Mouse (Mus musculus): ENCODE measurements around the gene Lce1d. TPM values are rescaled to one million over a fixed set of nuclear protein-coding genes. Genes with fewer than 3 reads are reported as not detected.

The Lce1d gene
- polyA plus RNA-seq (2012; rRNA removed) (not detected in 2 replicates), polyA plus RNA-seq (2014; fragmentation: Nextera tagmentation; extraction: Ambion mirVana) (not detected in 2 replicates)

- Histone ChIP-seq H3K9ac (replicated peaks) (no peak within 1 kb of the TSS), H3K4me3 (ENCODE audit: insufficient read depth in 1 of 2, low read depth in 2 of 2, low read length in 2 of 2) (no peak within 1 kb of the TSS), H3K27me3 (ENCODE audit: control insufficient read depth, insufficient read depth, low read length) (no peaks in the 10 kb centered on the region), H3K4me1 (replicated peaks; ENCODE audit: control insufficient read depth in 2 of 2, insufficient read depth in 2 of 2, low read length in 1 of 2) (no peaks in the 10 kb centered on the region), H3K4me2 (ENCODE audit: low read depth) (no peak within 1 kb of the TSS), H3K27ac (no peak within 1 kb of the TSS), H3K9me3 (ENCODE audit: control insufficient read depth, low read length) (no peaks in the 10 kb centered on the region), H3K36me3 (replicated peaks; ENCODE audit: control insufficient read depth, insufficient read depth, low read depth) (no peaks in the 10 kb centered on the region)
- no peak for ATAC-seq (ENCODE audit: insufficient read depth)
- WGBS (ENCODE audit: insufficient replicate concordance), result 38% methylated on average over 2 of the region's 2 CpGs
- no peak for DNase-seq (ENCODE audit: low read depth in 3 of 3, low spot score in 3 of 3)
- TF ChIP-seq EP300 (IDR thresholded peaks at IDR 0.05; ENCODE audit: low read depth) (no peak), CTCF (IDR thresholded peaks at IDR 0.05; ENCODE audit: low read depth) (no peak)
These were observed at the start of gene Lce1d for GRCm38 (mm10) chr3:92687110-92687509. Gene Lce1d (minus strand): TSS chr3:92687210.

DNA sequence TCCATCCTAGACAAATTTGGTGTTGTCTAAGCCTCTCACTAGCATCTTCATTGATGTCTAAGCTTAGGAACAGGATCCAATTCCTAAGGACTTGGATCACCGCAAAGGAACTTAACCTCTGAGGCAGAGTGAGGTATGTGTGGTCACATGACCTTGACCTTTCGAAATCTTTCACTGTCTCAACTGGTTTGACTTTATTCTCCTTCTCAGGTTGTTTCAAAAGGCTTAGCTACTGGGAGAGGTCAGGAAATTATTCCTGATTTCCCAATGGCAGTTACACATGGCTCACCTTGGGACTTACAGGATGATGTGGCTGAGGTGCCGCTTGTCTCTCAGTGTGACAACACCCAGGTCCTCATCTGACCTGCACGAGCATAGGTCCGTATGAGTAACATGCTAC is 35.6 kb upstream of the Lce1d start:
- H3K36me3 ChIP-seq (replicated peaks; ENCODE audit: control insufficient read depth, insufficient read depth, low read depth), result no peaks in the 10 kb centered on the region
- H3K9ac ChIP-seq (replicated peaks), result no peak overlapping the region
- no peak overlapping the region for H3K4me3 ChIP-seq (ENCODE audit: insufficient read depth in 1 of 2, low read depth in 2 of 2, low read length in 2 of 2)
- TF ChIP-seq CTCF (IDR thresholded peaks at IDR 0.05; ENCODE audit: low read depth), result no peak
- H3K27me3 ChIP-seq (ENCODE audit: control insufficient read depth, insufficient read depth, low read length), result no peaks in the 10 kb centered on the region
- 67% methylated on average over 5 of the region's 5 CpGs for WGBS (ENCODE audit: insufficient replicate concordance)
- DNase-seq (ENCODE audit: low read depth in 3 of 3, low spot score in 3 of 3), result no peak
- H3K4me1 ChIP-seq (replicated peaks; ENCODE audit: control insufficient read depth in 2 of 2, insufficient read depth in 2 of 2, low read length in 1 of 2), result no peaks in the 10 kb centered on the region
- H3K4me2 ChIP-seq (ENCODE audit: low read depth), result no peak overlapping the region
- no peaks in the 10 kb centered on the region for H3K9me3 ChIP-seq (ENCODE audit: control insufficient read depth, low read length)
- no peak overlapping the region for H3K27ac ChIP-seq
- ATAC-seq (ENCODE audit: insufficient read depth), result no peak

- DNase-seq (ENCODE audit: low read depth in 3 of 3, low spot score in 3 of 3) (no peak), ATAC-seq (ENCODE audit: insufficient read depth) (no peak)
- Histone ChIP-seq H3K9me3 (ENCODE audit: control insufficient read depth, low read length) (no peaks in the 10 kb centered on the region), H3K4me3 (ENCODE audit: insufficient read depth in 1 of 2, low read depth in 2 of 2, low read length in 2 of 2) (no peak within 1 kb of the TSS), H3K27me3 (ENCODE audit: control insufficient read depth, insufficient read depth, low read length) (no peaks in the 10 kb centered on the region), H3K36me3 (replicated peaks; ENCODE audit: control insufficient read depth, insufficient read depth, low read depth) (no peaks in the 10 kb centered on the region), H3K4me1 (replicated peaks; ENCODE audit: control insufficient read depth in 2 of 2, insufficient read depth in 2 of 2, low read length in 1 of 2) (no peaks in the 10 kb centered on the region), H3K4me2 (ENCODE audit: low read depth) (no peak within 1 kb of the TSS), H3K27ac (no peak within 1 kb of the TSS), H3K9ac (replicated peaks) (no peak within 1 kb of the TSS)
- TF ChIP-seq CTCF (IDR thresholded peaks at IDR 0.05; ENCODE audit: low read depth) (no peak), EP300 (IDR thresholded peaks at IDR 0.05; ENCODE audit: low read depth) (no peak)
- WGBS (ENCODE audit: insufficient replicate concordance), result 50% methylated on average over 3 of the region's 3 CpGs
These were observed 33.2 kb upstream of the Lce1d start, which contains the start of gene Lce1f for GRCm38 (mm10) chr3:92720250-92720649. Gene Lce1f (minus strand): TSS chr3:92720350.

- no peaks in the 10 kb centered on the region for H3K36me3 ChIP-seq (replicated peaks; ENCODE audit: control insufficient read depth, insufficient read depth, low read depth)
- no peaks in the 10 kb centered on the region for H3K4me1 ChIP-seq (replicated peaks; ENCODE audit: control insufficient read depth in 2 of 2, insufficient read depth in 2 of 2, low read length in 1 of 2)
- ATAC-seq (ENCODE audit: insufficient read depth), result no peak
- H3K4me2 ChIP-seq (ENCODE audit: low read depth), result no peak overlapping the region
- DNase-seq (ENCODE audit: low read depth in 3 of 3, low spot score in 3 of 3), result no peak
- no peaks in the 10 kb centered on the region for H3K27me3 ChIP-seq (ENCODE audit: control insufficient read depth, insufficient read depth, low read length)
- no peak overlapping the region for H3K4me3 ChIP-seq (ENCODE audit: insufficient read depth in 1 of 2, low read depth in 2 of 2, low read length in 2 of 2)
- no peak for TF ChIP-seq CTCF (IDR thresholded peaks at IDR 0.05; ENCODE audit: low read depth)
- no peak for TF ChIP-seq EP300 (IDR thresholded peaks at IDR 0.05; ENCODE audit: low read depth)
- H3K27ac ChIP-seq, result no peak overlapping the region
- no peak overlapping the region for H3K9ac ChIP-seq (replicated peaks)
- no peaks in the 10 kb centered on the region for H3K9me3 ChIP-seq (ENCODE audit: control insufficient read depth, low read length)
These were observed 28.1 kb upstream of the Lce1d start for GRCm38 (mm10) chr3:92715122-92715521.

DNA sequence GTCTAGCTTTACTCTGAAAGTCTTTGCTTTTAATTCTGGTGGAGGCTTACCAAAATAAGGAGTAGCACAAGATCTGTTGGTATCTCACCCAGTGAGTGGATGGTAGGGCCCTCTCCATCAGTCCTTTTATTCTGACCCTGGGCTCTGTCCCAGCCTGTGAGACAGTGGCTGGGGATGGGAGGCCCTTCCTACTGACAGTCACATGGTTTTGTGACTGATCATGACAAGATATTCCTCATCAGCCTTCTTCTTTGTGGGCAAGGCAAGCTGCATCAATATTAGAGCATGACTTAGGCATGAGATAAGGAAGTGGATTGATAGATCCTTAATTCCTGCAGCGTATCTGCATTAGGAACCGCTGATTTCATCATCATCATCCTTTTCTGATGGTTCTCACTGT is 22.0 kb upstream of the Lce1d start, which contains the start of gene Lce1e:
Lce1e (minus strand) TSS at position 101 of the 400 bp plus-strand sequence.
- TF ChIP-seq CTCF (IDR thresholded peaks at IDR 0.05; ENCODE audit: low read depth), result no peak
- no peak for TF ChIP-seq EP300 (IDR thresholded peaks at IDR 0.05; ENCODE audit: low read depth)
- Histone ChIP-seq H3K9me3 (ENCODE audit: control insufficient read depth, low read length) (no peaks in the 10 kb centered on the region), H3K27me3 (ENCODE audit: control insufficient read depth, insufficient read depth, low read length) (no peaks in the 10 kb centered on the region), H3K4me3 (ENCODE audit: insufficient read depth in 1 of 2, low read depth in 2 of 2, low read length in 2 of 2) (no peak within 1 kb of the TSS), H3K36me3 (replicated peaks; ENCODE audit: control insufficient read depth, insufficient read depth, low read depth) (no peaks in the 10 kb centered on the region), H3K4me2 (ENCODE audit: low read depth) (no peak within 1 kb of the TSS), H3K9ac (replicated peaks) (no peak within 1 kb of the TSS), H3K4me1 (replicated peaks; ENCODE audit: control insufficient read depth in 2 of 2, insufficient read depth in 2 of 2, low read length in 1 of 2) (no peaks in the 10 kb centered on the region), H3K27ac (no peak within 1 kb of the TSS)
- DNase-seq (ENCODE audit: low read depth in 3 of 3, low spot score in 3 of 3) (no peak), ATAC-seq (ENCODE audit: insufficient read depth) (no peak)
- WGBS (ENCODE audit: insufficient replicate concordance), result 53% methylated on average over 2 of the region's 2 CpGs

Data from liver, embryonic 14.5 days (tissue).